Mouse (Mus musculus): ENCODE results near the gene Actr1a.
A peak's percentile ranks its signal among the peaks of the same experiment; 100 is the strongest.

DNA sequence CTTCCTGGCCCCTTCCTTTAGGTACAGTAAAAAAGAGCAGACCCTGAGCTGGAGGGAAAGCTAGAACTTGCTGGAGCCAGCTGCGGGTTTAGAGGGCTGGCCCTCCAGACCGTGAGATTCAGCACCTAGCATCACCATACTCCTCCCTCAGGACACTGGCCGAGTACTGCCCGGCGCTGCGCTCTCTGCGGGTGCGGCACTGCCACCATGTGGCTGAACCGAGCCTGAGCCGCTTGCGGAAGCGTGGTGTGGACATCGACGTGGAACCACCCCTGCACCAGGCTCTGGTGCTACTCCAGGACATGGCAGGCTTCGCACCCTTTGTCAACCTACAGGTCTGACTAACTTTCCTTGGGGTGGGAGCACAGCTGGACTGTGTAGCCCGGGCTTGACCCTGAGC is 65.6 kb downstream of the Actr1a start:
- TF ChIP-seq POLR2A (IDR thresholded peaks at IDR 0.05; ENCODE audit: extremely low read depth, insufficient read depth, low read length) = peak; percentile 50; the same call in 1 of the 2 replicates
- TF ChIP-seq CTCF (IDR thresholded peaks at IDR 0.05; ENCODE audit: extremely low read depth, insufficient read depth, low read length) = peak; percentile 67
